Mouse (Mus musculus) limb, embryonic 14.5 days (tissue): ENCODE results near the gene Gm7903. TPM values are rescaled to one million over a fixed set of nuclear protein-coding genes. Genes with fewer than 3 reads are reported as not detected.

Source experiments
- polyA plus RNA-seq, 2 experiments: library from polyadenylated mRNA; depleted of rRNA in 1 of 2; stranded (reverse) in 1 of 2; unstranded in 1 of 2; fragments of >200 nt; fragmentation: Nextera tagmentation in 1 of 2; extraction: Ambion mirVana in 1 of 2; gene quantifications; 2 replicates each; pipeline versions ENCODE4 v1.2.1 to v1.2.3; 2012 to 2014

The Gm7903 gene
- polyA plus RNA-seq, 2 experiments = not detected

Other genes starting within 250 kb of the Gm7903 start
- gene Tceal6, start 223.1 kb upstream of the Gm7903 start, polyA plus RNA-seq (2012; rRNA removed) = 6.0 and 15.0 TPM in 2 replicates
- gene Tceal6, start 223.1 kb upstream of the Gm7903 start, polyA plus RNA-seq (2014; fragmentation: Nextera tagmentation; extraction: Ambion mirVana) = 3.5 and 4.6 TPM in 2 replicates
- 0.01 TPM in 1 of 2 replicates, not detected in the other for gene Pramel3, start 131.5 kb upstream of the Gm7903 start, polyA plus RNA-seq (2012; rRNA removed)
- not detected in 2 replicates for gene Pramel3, start 131.5 kb upstream of the Gm7903 start, polyA plus RNA-seq (2014; fragmentation: Nextera tagmentation; extraction: Ambion mirVana)
- 0.03 TPM in 1 of 2 replicates, not detected in the other for gene Gm5128, start 60.6 kb upstream of the Gm7903 start, polyA plus RNA-seq (2012; rRNA removed)
- gene Gm5128, start 60.6 kb upstream of the Gm7903 start, polyA plus RNA-seq (2014; fragmentation: Nextera tagmentation; extraction: Ambion mirVana) = not detected in 2 replicates
- not detected in 2 replicates for gene AV320801, start 60.8 kb downstream of the Gm7903 start, polyA plus RNA-seq (2012; rRNA removed)
- gene AV320801, start 60.8 kb downstream of the Gm7903 start, polyA plus RNA-seq (2014; fragmentation: Nextera tagmentation; extraction: Ambion mirVana) = not detected in 2 replicates
- gene Nxf7, start 164.9 kb downstream of the Gm7903 start, polyA plus RNA-seq (2012; rRNA removed) = 0.24 and 0.29 TPM in 2 replicates
- gene Nxf7, start 164.9 kb downstream of the Gm7903 start, polyA plus RNA-seq (2014; fragmentation: Nextera tagmentation; extraction: Ambion mirVana) = 0.34 TPM in 1 of 2 replicates, not detected in the other
- gene Prame, start 193.9 kb downstream of the Gm7903 start, polyA plus RNA-seq (2012; rRNA removed) = 0.25 and 0.61 TPM in 2 replicates
- gene Prame, start 193.9 kb downstream of the Gm7903 start, polyA plus RNA-seq (2014; fragmentation: Nextera tagmentation; extraction: Ambion mirVana) = 0.34 TPM in 1 of 2 replicates, not detected in the other